Mouse (Mus musculus): Measurements from ENCODE around the gene Ski.

GRCm38 (mm10) chr4:155251147-155251546 is 28.8 kb upstream of the Ski start:
- no peak for TF ChIP-seq CTCF (IDR thresholded peaks at IDR 0.05; ENCODE audit: extremely low read depth, insufficient read depth, insufficient read length, insufficient replicate concordance)
- no peak for TF ChIP-seq POLR2A (IDR thresholded peaks at IDR 0.05; ENCODE audit: low read depth, low read length)
